Mouse (Mus musculus) lung, adult 10 weeks (tissue): ENCODE data around the gene Slc7a11. TPM values are rescaled to one million over a fixed set of nuclear protein-coding genes. Genes with fewer than 3 reads are reported as not detected.

Experiments
- polyA plus RNA-seq: library from polyadenylated mRNA; stranded (reverse); fragments of 350-450 nt; fragmentation: Illumina TruSeq; extraction: RNeasy Lipid Tissue Mini Kit (QIAGEN cat#74804); gene quantifications from one replicate; pipeline ENCODE4 v1.2.3, GENCODE M21; 2014; ENCODE audit warnings: low read depth, low replicate concordance; ENCODE audit not compliant: insufficient read depth

Slc7a11 gene
- 0.12 TPM for polyA plus RNA-seq

GRCm38 (mm10) chr3:50443421-50443916 lies at the start of gene Slc7a11:
Slc7a11 (minus strand) TSS chr3:50443614.

